Mouse (Mus musculus): ENCODE measurements around the gene Gnaz. TPM values are rescaled to one million over a fixed set of nuclear protein-coding genes. Genes with fewer than 3 reads are reported as not detected.

Gene Gnaz
- polyA plus RNA-seq, 1 experiment from 2014 or later = 4.2 TPM

DNA sequence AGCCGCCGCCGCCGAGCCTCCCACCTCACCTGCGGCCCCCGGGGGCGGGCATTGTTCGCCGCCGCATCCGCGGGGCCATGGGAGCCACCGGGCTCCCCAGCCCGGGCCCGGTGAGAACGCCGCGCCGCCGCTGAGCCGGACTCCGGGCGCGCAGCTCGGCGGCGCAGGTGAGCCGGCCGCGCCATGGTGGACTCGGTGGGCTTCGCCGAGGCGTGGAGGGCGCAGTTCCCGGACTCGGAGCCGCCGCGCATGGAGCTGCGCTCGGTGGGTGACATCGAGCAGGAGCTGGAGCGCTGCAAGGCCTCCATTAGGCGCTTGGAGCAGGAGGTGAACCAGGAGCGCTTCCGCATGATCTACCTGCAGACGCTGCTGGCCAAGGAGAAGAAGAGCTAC is 93.9 kb downstream of the Gnaz start:
- Histone ChIP-seq H3K9me3 (no peaks in the 10 kb centered on the region), H3K4me3 (peak overlapping the region; percentile 91), H3K36me3 (peaks cover 14% of the 10 kb centered on the region; the same call in 1 of the 2 replicates), H3K4me1 (peaks cover 54% of the 10 kb centered on the region), H3K27ac (peak overlapping the region; percentile 91), H3K27me3 (ENCODE audit: insufficient read depth, poor library complexity, severe bottlenecking) (peaks cover 41% of the 10 kb centered on the region)
- under 1% methylated on average over 48 of the region's 48 CpGs for WGBS
- DNase-seq (ENCODE audit: low spot score) = no peak

GRCm38 (mm10) chr10:75061341-75062188 is 94.6 kb downstream of the Gnaz start:
- Histone ChIP-seq H3K4me3 (peak overlapping the region; percentile 91), H3K4me1 (peaks cover 48% of the 10 kb centered on the region), H3K9me3 (no peaks in the 10 kb centered on the region), H3K36me3 (peaks cover 15% of the 10 kb centered on the region; the same call in 1 of the 2 replicates), H3K27me3 (ENCODE audit: insufficient read depth, poor library complexity, severe bottlenecking) (peaks cover 34% of the 10 kb centered on the region), H3K27ac (peak overlapping the region; percentile 91)
- 2% methylated on average over 71 of the region's 71 CpGs for WGBS
- no peak for DNase-seq (ENCODE audit: low spot score)

DNA sequence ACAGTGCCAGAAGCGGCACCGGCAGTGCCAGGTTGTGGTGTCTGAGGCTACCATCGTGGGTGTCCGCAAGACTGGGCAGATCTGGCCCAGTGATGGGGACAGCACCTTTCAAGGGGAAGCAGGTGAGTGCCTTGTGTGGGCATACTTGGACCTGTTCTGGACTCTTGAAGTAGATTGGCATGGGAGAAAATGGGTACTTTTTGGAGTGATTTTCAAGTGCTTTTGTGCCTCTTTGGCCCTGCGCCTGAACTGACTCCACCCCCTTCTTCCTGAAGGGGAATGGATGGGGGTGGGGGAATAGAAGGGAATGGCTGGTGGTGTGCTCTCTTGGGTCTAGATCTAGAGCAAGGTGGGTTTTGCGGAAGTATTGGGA is 95.2 kb downstream of the Gnaz start:
- Histone ChIP-seq H3K36me3 (peaks cover 15% of the 10 kb centered on the region; the same call in 1 of the 2 replicates), H3K27me3 (ENCODE audit: insufficient read depth, poor library complexity, severe bottlenecking) (peaks cover 28% of the 10 kb centered on the region), H3K9me3 (no peaks in the 10 kb centered on the region), H3K27ac (no peak overlapping the region), H3K4me3 (peak overlapping the region; percentile 91), H3K4me1 (peaks cover 48% of the 10 kb centered on the region)
- no peak for DNase-seq (ENCODE audit: low spot score)
- 15% methylated on average over 6 of the region's 6 CpGs for WGBS

- H3K9me3 ChIP-seq = no peaks in the 10 kb centered on the region
- H3K36me3 ChIP-seq = peaks cover 15% of the 10 kb centered on the region; the same call in 1 of the 2 replicates
- DNase-seq (ENCODE audit: low spot score) = no peak
- H3K27ac ChIP-seq = no peak overlapping the region
- peaks cover 24% of the 10 kb centered on the region for H3K27me3 ChIP-seq (ENCODE audit: insufficient read depth, poor library complexity, severe bottlenecking)
- peak overlapping the region; percentile 91 for H3K4me3 ChIP-seq
- H3K4me1 ChIP-seq = peaks cover 50% of the 10 kb centered on the region
- WGBS = 53% methylated on average over 6 of the region's 6 CpGs
These were observed 95.6 kb downstream of the Gnaz start for GRCm38 (mm10) chr10:75062621-75063020.

- H3K4me1 ChIP-seq = peaks cover 57% of the 10 kb centered on the region
- DNase-seq (ENCODE audit: low spot score) = no peak
- no peak overlapping the region for H3K27ac ChIP-seq
- peaks cover 15% of the 10 kb centered on the region; the same call in 1 of the 2 replicates for H3K36me3 ChIP-seq
- 54% methylated on average over 12 of the region's 12 CpGs for WGBS
- H3K27me3 ChIP-seq (ENCODE audit: insufficient read depth, poor library complexity, severe bottlenecking) = peaks cover 19% of the 10 kb centered on the region
- H3K9me3 ChIP-seq = no peaks in the 10 kb centered on the region
- H3K4me3 ChIP-seq = peak overlapping the region; percentile 91
These were observed 96.5 kb downstream of the Gnaz start for GRCm38 (mm10) chr10:75063301-75063965.

DNA sequence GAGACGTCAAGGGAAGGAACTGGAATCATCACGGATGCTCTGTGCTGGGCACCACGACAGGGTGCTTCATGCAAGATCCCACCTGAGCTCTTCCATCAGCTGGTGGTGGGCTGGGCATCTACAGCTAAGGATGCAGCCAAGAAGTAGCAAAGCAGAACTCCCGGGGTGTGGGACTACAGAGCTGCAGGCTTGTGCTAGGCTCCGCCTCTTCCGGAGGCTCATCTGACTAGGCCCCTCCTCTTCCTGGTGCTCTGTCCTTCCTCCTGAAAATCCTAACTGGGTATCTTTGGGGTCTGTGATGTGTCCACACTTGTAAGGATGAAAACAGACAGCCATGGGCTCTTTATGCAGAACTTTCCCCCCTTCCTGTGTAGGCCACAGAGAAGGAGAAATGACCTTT is 98.7 kb downstream of the Gnaz start:
- peaks cover 72% of the 10 kb centered on the region for H3K4me1 ChIP-seq

More for the DNA sequence above, 98.7 kb downstream of the Gnaz start:
- peaks cover 15% of the 10 kb centered on the region; the same call in 1 of the 2 replicates for H3K36me3 ChIP-seq
- 82% methylated on average over 6 of the region's 6 CpGs for WGBS
- no peak overlapping the region for H3K4me3 ChIP-seq
- H3K27me3 ChIP-seq (ENCODE audit: insufficient read depth, poor library complexity, severe bottlenecking) = peaks cover 19% of the 10 kb centered on the region
- H3K9me3 ChIP-seq = no peaks in the 10 kb centered on the region
- no peak for DNase-seq (ENCODE audit: low spot score)
- no peak overlapping the region for H3K27ac ChIP-seq

Other genes starting within 250 kb of the Gnaz start
- not detected in 2 replicates for gene Rsph14, start 65.4 kb downstream of the Gnaz start, polyA plus RNA-seq (2016; fragmentation: Nextera tagmentation; extraction: Ambion mirVana)
- 5.8 and 8.6 TPM in 2 replicates for gene Rab36, start 69.9 kb downstream of the Gnaz start, polyA plus RNA-seq (2016; fragmentation: Nextera tagmentation; extraction: Ambion mirVana)
- gene Bcr, start 93.4 kb downstream of the Gnaz start, polyA plus RNA-seq (2016; fragmentation: Nextera tagmentation; extraction: Ambion mirVana) = 26.6 and 41.3 TPM in 2 replicates
- 27.4 and 27.5 TPM in 2 replicates for gene Specc1l, start 244.9 kb downstream of the Gnaz start, polyA plus RNA-seq (2016; fragmentation: Nextera tagmentation; extraction: Ambion mirVana)

Measured in heart, embryonic 10.5 days (tissue).